Mouse (Mus musculus) urinary bladder, postnatal 14 days (tissue): ENCODE measurements around the gene Naaladl2.
"Not testable (repeated sequence)": the region's sequence is repeated elsewhere in the genome, so short reads cannot be mapped to it uniquely, and the experiment has no call there.

Experiments used
- DNase-seq: peaks from one replicate; pipeline ENCODE4 v3.0.0; 2021; ENCODE audit warnings: low spot score

Naaladl2 gene

GRCm38 (mm10) chr3:24314658-24315297 is 829.3 kb downstream of the Naaladl2 start:
- no peak for DNase-seq

GRCm38 (mm10) chr3:24225418-24225817 is 918.6 kb downstream of the Naaladl2 start:
- DNase-seq, result no peak

DNA sequence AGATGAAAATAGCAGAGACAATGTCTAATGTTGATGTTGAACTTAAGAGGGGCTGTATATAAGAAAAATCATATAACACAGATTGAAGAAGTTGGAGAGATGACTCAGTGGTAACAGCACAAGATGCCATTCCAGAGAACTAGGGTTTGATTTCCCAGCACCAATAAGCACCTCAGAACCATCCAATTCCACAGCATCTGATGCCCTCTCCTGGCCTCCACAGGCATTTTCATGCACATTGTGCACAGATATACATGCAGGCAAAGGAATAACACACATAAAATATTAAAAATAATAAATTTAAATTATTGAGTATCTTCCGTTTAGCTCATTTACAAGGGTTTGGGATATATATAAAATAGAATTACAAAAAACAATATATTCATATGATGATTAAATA is 926.6 kb downstream of the Naaladl2 start:
- DNase-seq, result no peak

DNA sequence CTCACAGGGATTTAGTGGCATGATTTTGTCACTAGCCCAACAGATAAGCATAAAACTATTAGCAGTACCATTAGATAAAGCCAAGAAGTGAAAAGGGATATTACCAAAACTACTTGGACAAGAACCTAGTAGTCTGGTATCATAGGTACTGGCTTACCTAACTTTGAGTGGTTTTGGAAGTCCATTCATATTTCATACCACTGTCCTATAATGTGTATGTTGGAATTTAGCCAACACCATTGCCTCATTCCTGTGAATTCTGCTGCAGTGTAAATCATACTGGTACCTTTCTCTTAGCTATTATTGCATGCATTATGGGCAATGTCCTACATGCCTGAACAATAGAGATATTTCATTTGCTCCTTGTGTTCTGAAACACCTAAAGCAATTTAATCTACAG is 977.5 kb downstream of the Naaladl2 start:
- no peak for DNase-seq

- DNase-seq, result no peak
These were observed 980.1 kb downstream of the Naaladl2 start for GRCm38 (mm10) chr3:24163992-24164391.

DNA sequence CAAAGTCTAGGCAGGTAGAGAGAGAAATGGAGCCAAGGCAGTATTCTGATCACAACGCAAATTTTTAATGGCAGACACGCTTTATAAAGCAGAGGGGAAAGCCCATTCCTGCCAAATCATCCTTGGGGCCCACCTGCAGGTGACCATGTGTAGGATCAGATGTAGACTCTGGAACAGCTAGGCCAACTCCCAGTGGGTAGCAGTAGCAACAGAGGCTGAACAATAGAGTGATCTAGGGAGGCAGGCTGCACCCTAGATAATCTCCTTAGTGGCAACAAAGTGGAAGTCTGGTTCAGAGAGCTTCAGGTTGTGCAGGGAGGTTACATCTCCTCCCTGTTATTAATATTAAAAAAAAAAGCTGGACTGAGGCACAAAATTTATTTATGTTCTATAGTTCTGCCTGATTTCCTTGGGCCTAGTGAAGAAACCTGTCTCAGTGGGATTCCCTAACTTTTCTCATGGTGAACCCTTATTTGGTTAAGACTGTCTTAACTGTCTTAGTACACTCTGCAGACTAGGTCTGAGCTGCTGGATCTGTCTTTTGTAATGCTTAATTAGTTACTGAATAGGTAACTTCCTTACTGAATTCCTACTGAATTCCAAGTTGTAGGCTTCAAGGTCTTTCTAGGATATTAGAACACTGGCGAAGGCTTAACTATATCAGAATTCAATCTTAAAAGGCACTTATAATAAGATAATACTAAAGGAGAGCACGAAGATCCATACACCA is 992.8 kb downstream of the Naaladl2 start:
- DNase-seq, result not testable (repeated sequence)

DNA sequence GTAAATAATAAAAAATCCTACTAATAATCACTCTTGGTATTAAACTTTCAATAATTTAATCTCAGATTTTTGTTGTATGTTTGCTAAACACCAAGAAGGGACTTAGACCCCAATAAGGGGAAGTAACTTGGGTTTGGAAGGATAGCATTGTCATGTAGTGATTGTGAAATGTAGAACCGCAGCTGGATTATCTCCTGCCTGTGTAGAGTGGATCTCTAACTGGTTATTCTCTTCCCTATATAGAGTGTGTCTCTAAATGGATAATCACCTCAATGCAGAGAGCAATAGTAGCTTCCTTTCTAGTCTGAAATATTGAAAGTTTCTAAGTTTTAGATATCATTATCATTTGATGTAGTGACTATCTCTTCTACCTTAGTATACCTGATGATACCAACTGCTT is 1001.3 kb downstream of the Naaladl2 start:
- DNase-seq, result no peak

DNA sequence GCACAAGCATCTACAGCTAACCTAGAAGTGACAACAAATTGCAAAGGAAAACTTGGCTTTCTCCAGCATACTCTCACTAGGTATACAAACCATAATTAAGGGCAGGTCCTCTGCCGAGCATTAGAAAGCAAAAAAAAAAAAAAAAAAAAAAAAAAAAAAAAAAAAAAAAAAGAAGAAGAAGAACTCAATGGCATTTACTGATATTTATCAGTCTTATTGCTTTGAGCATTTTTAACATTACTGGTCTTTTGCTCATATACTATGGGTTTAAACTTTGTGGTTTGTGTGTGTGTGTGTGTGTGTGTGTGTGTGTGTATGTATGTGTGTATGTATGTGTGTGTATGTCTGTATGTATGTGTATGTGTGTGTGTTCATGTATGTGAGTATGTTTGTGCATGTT is 1006.1 kb downstream of the Naaladl2 start:
- DNase-seq, result no peak

- no peak for DNase-seq
These were observed 1017.9 kb downstream of the Naaladl2 start for GRCm38 (mm10) chr3:24126200-24126599.

- no peak for DNase-seq
These were observed 1020.0 kb downstream of the Naaladl2 start for GRCm38 (mm10) chr3:24124034-24124433.

DNA sequence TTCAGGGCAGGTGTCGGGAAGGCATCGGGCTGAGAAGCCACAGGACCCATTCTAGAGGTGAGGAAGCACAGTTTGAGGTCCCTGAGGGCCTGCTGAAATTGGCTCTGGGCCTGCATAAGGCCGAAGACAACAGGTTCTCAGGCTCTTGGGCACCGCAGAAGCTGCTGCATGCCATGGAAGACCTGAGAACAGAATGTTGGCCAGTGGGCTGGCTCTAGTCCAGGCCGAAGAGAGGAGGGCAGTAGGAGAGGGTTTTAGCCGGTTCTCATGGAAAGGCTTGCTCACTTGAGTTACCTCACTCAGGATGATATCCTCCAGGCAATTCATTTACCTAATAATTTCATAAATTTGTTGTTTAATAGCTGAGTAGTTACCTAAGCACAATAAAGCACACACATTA is 1025.9 kb downstream of the Naaladl2 start:
- no peak for DNase-seq

DNA sequence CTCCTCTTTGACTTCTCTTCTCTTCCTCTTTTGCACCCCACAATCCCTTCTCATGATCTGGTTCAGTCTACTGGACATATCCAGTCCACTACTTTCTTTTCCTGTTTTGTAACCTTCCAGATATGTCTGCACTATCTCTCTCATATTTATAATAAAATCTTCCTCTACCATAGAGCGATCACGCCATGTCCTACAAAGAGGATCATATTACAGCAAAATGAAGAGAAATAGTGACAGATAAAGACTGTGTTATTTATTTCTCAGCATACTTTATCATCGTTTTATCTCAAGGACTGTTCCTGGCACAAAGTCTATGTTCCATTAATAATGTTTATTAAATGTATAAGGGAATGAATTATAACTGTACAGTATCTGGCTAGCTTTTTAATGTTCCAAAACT is 1029.2 kb downstream of the Naaladl2 start:
- DNase-seq, result no peak

- DNase-seq, result no peak
These were observed 1030.7 kb downstream of the Naaladl2 start for GRCm38 (mm10) chr3:24113360-24113759.

DNA sequence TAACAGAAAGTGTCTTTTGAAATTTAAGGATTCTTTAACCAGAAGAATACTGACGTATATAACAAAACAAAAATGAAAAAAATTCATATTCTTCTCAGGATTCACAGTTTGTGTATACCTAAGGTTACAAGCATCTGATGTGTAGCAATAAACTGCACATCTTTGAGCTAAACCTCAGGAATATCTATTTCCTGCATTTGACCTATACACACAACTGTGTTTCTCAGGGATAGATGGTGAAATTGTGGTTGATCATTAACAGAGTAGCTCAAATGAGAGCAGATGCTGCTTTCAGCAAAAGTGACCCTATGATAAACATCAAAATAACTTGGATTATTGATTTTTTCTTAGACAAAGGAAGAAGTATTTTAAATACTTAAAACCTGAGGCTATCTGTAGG is 1037.7 kb downstream of the Naaladl2 start:
- DNase-seq, result no peak

GRCm38 (mm10) chr3:24079761-24080160 is 1064.3 kb downstream of the Naaladl2 start:
- DNase-seq, result no peak

- peak; percentile 18 for DNase-seq
These were observed 1072.8 kb downstream of the Naaladl2 start for GRCm38 (mm10) chr3:24071169-24071797.

DNA sequence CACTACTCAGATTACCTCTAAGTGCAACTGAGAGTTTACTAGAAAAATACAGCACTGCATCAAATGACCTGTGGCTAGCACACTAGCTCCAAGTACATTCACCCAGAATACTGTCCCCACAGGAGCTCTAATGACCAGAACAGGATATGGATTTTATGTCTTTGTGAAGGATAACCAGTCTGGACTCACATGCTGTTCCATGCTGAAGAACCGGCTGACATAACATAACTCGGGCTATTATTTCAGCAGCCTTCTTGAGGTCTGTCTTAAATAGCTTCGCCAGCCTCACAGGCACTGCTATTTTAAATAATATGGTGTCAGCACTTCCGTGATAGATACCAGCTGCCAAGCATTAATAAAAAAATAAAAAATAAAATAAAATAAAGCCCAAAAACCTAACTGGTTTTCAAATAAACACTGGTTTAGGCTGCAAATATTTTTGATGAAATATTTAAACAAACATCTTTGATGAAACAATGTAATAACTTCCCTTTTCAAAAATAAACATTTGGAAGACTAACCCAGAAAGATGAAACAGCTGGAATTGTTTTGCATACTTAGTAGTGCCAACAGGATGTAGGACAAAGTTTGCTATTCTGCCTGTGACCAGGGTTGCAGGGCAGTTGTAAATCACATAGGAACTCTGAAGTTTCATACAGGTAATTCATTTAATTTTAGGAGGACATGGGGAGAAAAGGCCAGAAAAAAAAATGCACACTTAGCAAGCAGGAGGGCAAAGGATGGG is 1073.5 kb downstream of the Naaladl2 start:
- DNase-seq, result no peak

DNA sequence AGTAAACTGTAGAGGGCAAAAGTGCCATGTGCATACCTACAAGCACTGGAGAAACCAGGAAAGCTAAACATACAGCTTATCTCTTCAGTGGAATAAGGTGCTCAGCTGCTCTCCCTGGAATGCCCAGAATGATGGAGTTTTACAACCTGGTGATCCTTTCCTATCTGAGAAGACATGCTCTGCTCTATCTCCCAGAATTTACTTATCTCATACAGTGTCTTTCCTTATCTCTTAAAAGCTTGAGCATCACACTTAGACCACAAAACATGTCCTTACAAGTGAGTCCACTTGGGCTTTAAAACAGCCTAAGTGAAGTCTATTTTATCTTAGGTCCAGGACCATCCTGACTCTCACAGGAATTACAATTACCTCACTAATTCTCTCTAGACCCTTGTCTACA is 1095.8 kb downstream of the Naaladl2 start:
- no peak for DNase-seq

GRCm38 (mm10) chr3:24001741-24002140 is 1142.3 kb downstream of the Naaladl2 start:
- DNase-seq, result no peak

DNA sequence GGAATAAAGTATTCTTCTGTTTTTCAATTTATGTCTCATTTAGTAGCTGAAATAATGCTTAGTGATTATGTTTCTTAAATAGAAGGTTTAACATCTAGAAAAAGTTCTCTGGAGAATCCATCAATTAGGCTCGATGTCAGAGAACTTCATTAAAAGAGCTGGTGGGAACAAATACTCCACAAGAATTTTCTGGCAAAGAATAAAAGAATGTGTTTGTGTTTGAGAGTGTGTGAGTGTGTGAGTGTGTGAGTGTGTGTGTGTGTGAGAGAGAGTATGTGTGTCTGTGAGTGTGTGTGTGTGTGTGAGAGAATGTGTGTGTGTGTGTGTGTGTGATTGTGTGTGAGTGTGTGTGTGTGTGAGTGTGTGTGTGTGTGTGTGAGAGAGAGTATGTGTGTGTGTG is 1170.3 kb downstream of the Naaladl2 start:
- DNase-seq, result no peak

DNA sequence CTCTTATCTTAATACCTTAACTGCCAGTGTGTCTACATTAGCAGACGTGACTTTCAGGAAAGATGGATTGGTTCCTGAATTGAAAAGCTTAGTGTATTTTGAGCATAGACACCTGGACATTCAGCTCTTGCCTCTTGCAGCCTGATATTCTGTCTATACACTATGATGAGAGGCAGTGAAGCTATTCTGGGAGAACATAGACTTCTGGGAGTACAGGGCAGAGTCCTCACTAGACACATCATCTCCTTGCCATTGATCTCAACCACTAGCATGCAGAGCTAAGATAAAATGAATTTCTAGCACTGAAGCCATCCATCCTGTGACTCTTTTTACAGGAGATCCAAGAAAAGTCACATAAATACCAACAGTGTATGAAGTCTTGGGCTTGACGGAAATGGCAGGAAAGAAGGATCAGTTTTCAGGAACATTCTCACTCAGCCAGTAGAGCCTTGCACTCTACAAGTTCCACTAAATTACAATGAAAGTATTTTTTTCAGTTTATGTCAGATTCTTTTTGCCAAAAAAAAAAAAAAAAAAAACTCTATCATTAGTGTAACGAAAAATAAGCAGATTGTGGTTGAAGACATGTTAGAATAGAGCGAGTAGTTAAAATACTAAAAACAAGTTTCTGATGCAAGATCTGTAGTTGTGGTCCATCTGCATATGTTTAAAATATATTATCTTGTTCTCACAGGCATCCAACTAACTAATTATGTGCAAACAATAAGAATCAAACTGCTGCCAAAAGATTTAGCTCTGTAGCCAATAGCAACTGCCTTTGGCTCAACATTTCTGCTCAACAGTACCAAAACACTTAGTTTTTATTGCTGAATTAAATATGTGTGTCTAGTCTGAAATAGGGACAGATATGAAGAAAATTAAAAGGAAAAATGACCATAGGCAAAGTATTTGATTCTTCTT is 1171.1 kb downstream of the Naaladl2 start:
- no peak for DNase-seq
